Mouse (Mus musculus): ENCODE measurements around the gene Agpat3.

DNA sequence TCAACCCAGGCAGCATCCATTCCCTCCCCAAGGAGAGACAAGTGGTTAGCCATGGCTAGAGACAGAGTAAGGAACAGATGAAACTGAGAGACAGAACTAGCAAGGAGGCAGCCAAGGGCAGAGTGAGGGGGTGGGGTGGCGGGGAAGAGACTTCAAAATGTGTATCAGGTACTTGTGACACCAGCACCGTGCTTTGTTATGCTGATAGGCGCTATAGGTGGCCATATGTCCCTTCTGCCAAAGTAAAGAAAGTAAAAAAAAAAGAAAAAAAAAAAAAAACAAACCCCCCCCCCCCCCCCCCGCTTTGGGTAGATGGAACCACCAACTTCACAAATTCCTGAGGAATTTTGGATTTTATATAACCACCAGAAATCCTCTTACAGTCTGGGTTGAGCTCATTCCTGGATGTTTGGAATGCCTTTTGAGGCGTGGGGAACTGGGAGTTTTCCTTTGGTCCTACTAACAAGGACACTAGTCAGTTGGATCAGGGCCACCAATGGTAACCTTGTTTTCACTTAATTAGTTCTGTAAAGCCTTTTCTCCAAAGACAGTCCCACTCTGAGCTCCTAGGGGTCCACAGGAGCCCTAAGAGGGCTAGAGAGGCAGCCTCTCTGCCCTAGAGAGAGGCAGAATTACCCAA, 14.0 kb upstream of the Agpat3 start:
- TF ChIP-seq MXI1 (IDR thresholded peaks at IDR 0.05; ENCODE audit: low read depth, low read length), result no peak
- no peak for TF ChIP-seq CTCF (IDR thresholded peaks at IDR 0.05 in 2 of 3, conservative IDR thresholded peaks at IDR 0.05 in 1 of 3; ENCODE audit: control insufficient read depth in 1 of 3, insufficient read depth in 1 of 3, low read depth in 2 of 3, low read length in 3 of 3, poor library complexity in 1 of 3, severe bottlenecking in 1 of 3)
- no peak for TF ChIP-seq TBP (IDR thresholded peaks at IDR 0.05; ENCODE audit: low read depth, low read length)
- TF ChIP-seq POLR2A (IDR thresholded peaks at IDR 0.05; ENCODE audit: control insufficient read depth in 1 of 2, insufficient read depth in 1 of 2, low read depth in 1 of 2, low read length in 2 of 2, poor library complexity in 1 of 2), result no peak
- TF ChIP-seq ZC3H11A (IDR thresholded peaks at IDR 0.05; ENCODE audit: low read depth, low read length), result no peak
- TF ChIP-seq BHLHE40 (IDR thresholded peaks at IDR 0.05; ENCODE audit: borderline replicate concordance, low read depth, low read length), result no peak
- no peak for TF ChIP-seq CHD2 (IDR thresholded peaks at IDR 0.05; ENCODE audit: low read length)
- no peak for TF ChIP-seq ZNF384 (IDR thresholded peaks at IDR 0.05; ENCODE audit: low read depth, low read length)
- TF ChIP-seq RAD21 (IDR thresholded peaks at IDR 0.05; ENCODE audit: low read depth, low read length), result no peak

All from MEL (cell line).